Comparison of ENCODE assay signal across 8 mouse cellular contexts in the genomic region with DNA sequence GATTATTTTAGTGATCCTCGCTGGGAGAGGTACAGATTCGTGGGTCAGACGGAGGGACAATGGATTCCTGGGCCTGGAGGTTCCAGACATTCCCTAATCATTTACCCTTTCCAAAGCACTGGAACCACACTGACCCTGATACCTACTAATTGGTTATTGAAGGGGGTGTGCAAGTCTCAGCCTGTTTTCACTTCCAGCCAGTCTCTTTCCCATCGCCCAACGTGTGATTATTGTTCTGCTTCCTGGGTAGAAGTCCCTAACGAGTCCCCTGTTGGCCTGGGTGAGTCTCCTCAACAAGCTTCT. TPM values are rescaled to one million over a fixed set of nuclear protein-coding genes. Genes with fewer than 3 reads are reported as not detected.
DNase-seq lines count a peak whose midpoint lies in the region; ATAC-seq and TF ChIP-seq lines count a peak whose summit lies in the region.

No protein-coding gene starts in this region.

- TF ChIP-seq CTCF in thymus, adult 2 months (IDR thresholded peaks at IDR 0.05; ENCODE audit: borderline replicate concordance, control insufficient read depth, extremely low read depth, insufficient read depth, low read length, poor library complexity), result no peak

- under 1% methylated on average over 6 of the region's 6 CpGs for WGBS in thymus, adult 2 months
- WGBS in liver, embryonic 15.5 days (ENCODE audit: insufficient replicate concordance), result 0% methylated on average over 6 of the region's 6 CpGs

- no peaks in the 10 kb centered on the region for H3K36me3 ChIP-seq in thymus, adult 2 months (ENCODE audit: control insufficient read depth, insufficient read depth, low read length)
- H3K36me3 ChIP-seq in liver, embryonic 15.5 days (replicated peaks), result peaks cover 34% of the 10 kb centered on the region

- peak overlapping the region; percentile 93 for H3K4me2 ChIP-seq in liver, embryonic 15.5 days

- peak overlapping the region; percentile 50 for H3K4me3 ChIP-seq in thymus, adult 2 months (ENCODE audit: control insufficient read depth, insufficient read depth, low read length)
- peak overlapping the region; percentile 93 for H3K4me3 ChIP-seq in liver, embryonic 15.5 days (replicated peaks)

- H3K9ac ChIP-seq in liver, embryonic 15.5 days, result peak overlapping the region; percentile 85

- no peaks in the 10 kb centered on the region for H3K27me3 ChIP-seq in thymus, adult 2 months (ENCODE audit: control insufficient read depth, insufficient read depth, low read length)
- H3K27me3 ChIP-seq in liver, embryonic 15.5 days, result no peaks in the 10 kb centered on the region

- peak; percentile 37 for DNase-seq in embryo, embryonic 11 days
- no peak for DNase-seq in embryo, embryonic 9.5 days (ENCODE audit: extremely low spot score)
- DNase-seq in thymus, adult 2 months, result no peak
- no peak for DNase-seq in thymus, postnatal 0 days (ENCODE audit: low spot score)
- no peak for DNase-seq in frontal cortex, postnatal 10 days (ENCODE audit: low spot score in 2 of 2)
- no peak for DNase-seq in ovary, postnatal 10 days (ENCODE audit: low spot score)
- no peak for DNase-seq in adrenal gland, postnatal 4 days (ENCODE audit: low spot score in 2 of 2)

- ATAC-seq in liver, embryonic 15.5 days (ENCODE audit: insufficient read depth), result peak; percentile 27

- H3K4me1 ChIP-seq in thymus, adult 2 months (replicated peaks; ENCODE audit: control insufficient read depth, insufficient read depth, low read length), result peaks cover 26% of the 10 kb centered on the region
- peaks cover 52% of the 10 kb centered on the region for H3K4me1 ChIP-seq in liver, embryonic 15.5 days (replicated peaks)

- no peaks in the 10 kb centered on the region for H3K9me3 ChIP-seq in liver, embryonic 15.5 days (replicated peaks)

- TF ChIP-seq POLR2A in thymus, adult 2 months (IDR thresholded peaks at IDR 0.05; ENCODE audit: control insufficient read depth, extremely low read depth, insufficient read depth, low read length, poor library complexity), result no peak

- no peak overlapping the region for H3K27ac ChIP-seq in thymus, adult 2 months (ENCODE audit: control insufficient read depth, insufficient read depth, low read length)
- H3K27ac ChIP-seq in liver, embryonic 15.5 days (replicated peaks), result peak overlapping the region; percentile 83

RNA-seq across cellular contexts. Expression of gene Pif1, which starts 0.3 kb away (rescaled TPM):
- 37.5 and 55.4 TPM in 2 replicates for polyA plus RNA-seq in thymus, adult 2 months (2012; rRNA removed)
- 14.4 and 17.4 TPM in 2 replicates for polyA plus RNA-seq in thymus, postnatal 0 days (2015; fragmentation: Nextera tagmentation; extraction: Ambion mirVana)
- 10.0 and 13.2 TPM in 2 replicates for polyA plus RNA-seq in liver, embryonic 15.5 days (2015; fragmentation: Nextera tagmentation; extraction: Ambion mirVana)
- total RNA-seq in adrenal gland, postnatal 4 days (2021), result 1 to 10 TPM; 4.8 to 4.9 TPM

RNA-seq across cellular contexts. Expression of gene Plekho2, which starts 7.4 kb away (rescaled TPM):
- 37.9 and 38.8 TPM in 2 replicates for polyA plus RNA-seq in thymus, adult 2 months (2012; rRNA removed)
- 12.2 and 14.9 TPM in 2 replicates for polyA plus RNA-seq in thymus, postnatal 0 days (2015; fragmentation: Nextera tagmentation; extraction: Ambion mirVana)
- polyA plus RNA-seq in liver, embryonic 15.5 days (2015; fragmentation: Nextera tagmentation; extraction: Ambion mirVana), result 27.0 and 27.3 TPM in 2 replicates
- 10 to 100 TPM; 44.7 to 45.4 TPM for total RNA-seq in adrenal gland, postnatal 4 days (2021)

RNA-seq across cellular contexts. Expression of gene Rbpms2, which starts 42.2 kb away (rescaled TPM):
- 10.5 and 11.5 TPM in 2 replicates for polyA plus RNA-seq in thymus, adult 2 months (2012; rRNA removed)
- 1.8 and 2.0 TPM in 2 replicates for polyA plus RNA-seq in thymus, postnatal 0 days (2015; fragmentation: Nextera tagmentation; extraction: Ambion mirVana)
- 11.3 and 11.8 TPM in 2 replicates for polyA plus RNA-seq in liver, embryonic 15.5 days (2015; fragmentation: Nextera tagmentation; extraction: Ambion mirVana)
- total RNA-seq in adrenal gland, postnatal 4 days (2021), result 10 to 100 TPM; 45.2 to 45.6 TPM
